Mouse (Mus musculus): ENCODE results near the gene D1Pas1. TPM values are rescaled to one million over a fixed set of nuclear protein-coding genes. Genes with fewer than 3 reads are reported as not detected.

Gene D1Pas1
- polyA plus RNA-seq, 1 experiment = 0.01 TPM

DNA sequence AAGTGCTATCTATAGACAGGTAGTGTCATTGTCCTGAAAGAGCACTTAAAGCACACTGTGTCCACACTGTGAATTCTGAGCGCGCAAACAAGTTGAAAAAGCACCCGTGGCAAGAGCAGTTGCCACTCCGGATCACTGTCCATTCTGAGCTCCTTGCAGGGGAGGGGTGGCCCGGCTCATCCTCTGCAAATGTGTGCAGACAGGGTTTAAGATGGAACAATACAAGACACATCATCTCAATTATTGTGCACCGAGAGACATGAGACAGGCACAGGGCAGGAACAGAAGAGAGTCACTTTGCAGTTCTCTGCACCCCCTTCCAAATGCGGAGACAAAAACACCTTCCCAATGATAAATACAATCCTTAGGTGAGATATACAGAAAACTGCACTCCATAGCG is 19.3 kb downstream of the D1Pas1 start:
- DNase-seq (ENCODE audit: low spot score) = no peak

DNA sequence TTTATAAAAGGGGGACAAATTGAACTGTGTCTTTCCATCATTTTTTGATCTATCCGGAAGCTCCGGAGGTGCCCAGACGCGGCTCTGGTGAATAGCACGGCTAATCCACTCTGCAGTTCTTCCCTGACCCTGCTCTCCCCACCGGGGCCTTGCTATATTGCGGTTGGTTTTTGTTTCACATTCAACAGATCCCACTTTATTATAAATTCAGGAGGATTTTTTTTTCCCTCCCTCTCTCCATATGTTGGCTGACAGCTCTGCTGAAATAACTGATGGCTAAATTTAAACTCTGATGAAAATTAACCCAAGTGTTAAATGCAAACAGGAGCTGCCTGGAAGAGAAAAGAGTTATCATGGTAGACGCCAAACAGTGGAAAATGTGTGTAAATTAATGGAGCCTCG is 21.1 kb downstream of the D1Pas1 start:
- no peak for DNase-seq (ENCODE audit: low spot score)

DNA sequence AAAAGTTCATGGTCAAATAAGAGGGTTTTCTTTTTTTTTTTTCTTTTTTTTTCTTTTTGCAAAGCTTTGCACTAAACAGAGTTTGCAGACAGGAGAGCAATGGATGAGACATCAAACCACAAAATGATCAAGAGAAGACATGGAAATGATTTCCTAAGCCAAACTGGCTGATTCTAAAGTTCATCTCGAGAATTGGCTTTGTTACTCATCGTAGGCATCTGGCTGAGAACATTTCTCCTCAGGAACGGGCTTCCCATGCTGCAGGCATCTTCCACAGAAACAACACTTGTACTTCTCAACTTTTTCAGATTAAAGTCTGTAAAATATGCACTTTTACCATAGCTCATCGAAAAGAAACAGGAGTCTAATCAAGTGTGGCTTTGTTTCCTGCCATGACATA is 21.6 kb downstream of the D1Pas1 start:
- no peak for DNase-seq (ENCODE audit: low spot score)

DNA sequence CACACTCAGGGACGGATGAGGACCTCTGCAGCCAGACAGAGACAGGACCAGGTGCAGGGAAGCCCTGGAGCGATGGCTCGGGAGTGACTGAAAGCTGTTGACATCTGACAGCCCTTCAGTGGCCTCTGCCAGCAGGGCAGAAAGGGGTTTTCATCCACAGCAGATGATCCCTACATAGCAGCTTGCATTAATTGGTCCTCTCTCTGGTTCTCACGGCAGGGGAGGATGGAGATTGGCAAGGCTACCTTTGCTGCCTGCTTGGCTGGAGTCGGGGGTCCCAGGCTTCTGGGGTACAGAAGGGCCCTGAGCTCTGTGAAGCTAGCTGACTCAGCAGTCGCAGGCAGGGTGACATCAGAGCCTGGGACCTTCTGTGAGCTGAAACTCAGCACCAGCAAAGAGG is 24.3 kb downstream of the D1Pas1 start:
- DNase-seq (ENCODE audit: low spot score) = no peak

DNA sequence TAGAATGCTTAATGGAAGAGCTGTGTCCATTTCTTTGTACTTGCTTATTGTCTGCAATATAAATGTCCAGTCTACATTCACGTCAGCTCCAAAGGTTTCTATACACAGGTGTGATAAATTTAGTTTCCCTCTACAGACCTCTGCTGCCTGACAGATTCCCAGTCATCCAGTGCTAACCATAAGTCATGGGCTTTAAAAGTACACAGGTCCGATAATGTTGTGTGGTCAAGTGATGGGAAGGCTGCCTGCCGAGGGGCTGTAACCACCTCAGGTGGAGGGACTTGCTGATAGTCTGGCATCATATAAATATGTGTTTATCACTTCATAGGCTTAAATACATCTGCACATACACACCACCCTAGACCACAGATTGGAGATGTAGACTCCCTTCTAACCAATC is 24.9 kb downstream of the D1Pas1 start:
- no peak for DNase-seq (ENCODE audit: low spot score)

DNA sequence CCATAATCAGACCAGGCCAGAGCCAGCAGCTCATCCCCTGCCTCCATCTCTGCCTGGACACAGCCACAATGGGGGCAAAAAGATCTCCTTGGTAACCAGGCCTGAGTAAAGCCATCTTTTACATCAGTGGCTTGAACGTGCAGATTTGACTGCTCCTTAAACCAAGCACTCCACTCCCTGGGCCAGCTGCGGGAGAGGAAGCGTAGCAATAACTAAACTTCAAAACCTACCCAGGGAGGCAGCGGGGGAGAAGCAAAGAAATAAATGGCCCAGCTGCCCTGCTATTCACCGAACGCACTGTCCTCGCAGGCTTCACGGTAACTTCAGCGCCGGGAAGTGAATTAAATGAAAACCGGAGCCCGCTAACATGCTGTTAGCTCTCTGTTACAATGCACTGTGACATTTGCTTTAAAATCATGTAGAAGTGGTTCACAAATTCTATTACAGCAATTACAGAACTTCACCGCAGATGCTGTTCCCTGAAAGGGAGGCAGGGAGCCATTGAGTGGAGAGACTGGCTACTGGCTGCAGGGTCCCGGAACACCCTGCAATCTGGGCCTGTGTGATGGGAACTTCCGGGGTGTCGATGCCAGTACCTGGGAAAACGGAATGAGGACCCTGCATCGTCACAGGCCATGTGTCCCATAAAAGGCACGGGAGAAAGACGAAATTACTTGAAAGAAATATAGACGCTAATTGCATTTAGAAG is 30.5 kb downstream of the D1Pas1 start:
- DNase-seq (ENCODE audit: low spot score) = no peak

DNA sequence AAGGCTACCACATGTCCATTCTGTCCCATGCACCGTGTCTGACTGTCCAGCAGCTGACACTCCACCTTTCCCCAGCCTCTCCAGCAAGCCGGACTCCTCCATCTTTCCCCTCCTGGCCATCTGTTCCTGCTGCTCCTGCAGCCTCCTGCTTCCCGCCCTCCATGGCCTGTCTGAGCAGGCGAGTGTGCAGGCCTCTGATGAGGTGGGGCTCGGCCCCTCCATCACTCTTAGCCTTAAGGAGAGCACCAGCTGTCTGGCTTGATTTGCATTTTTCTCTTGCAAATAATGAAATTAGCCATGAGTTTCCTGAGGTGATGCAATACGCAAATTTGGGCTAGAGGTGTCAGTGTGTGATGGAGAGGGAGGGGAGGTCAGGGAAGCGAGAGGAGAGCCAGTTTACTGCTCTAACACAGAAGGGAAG is 36.2 kb downstream of the D1Pas1 start:
- no peak for DNase-seq (ENCODE audit: low spot score)

DNA sequence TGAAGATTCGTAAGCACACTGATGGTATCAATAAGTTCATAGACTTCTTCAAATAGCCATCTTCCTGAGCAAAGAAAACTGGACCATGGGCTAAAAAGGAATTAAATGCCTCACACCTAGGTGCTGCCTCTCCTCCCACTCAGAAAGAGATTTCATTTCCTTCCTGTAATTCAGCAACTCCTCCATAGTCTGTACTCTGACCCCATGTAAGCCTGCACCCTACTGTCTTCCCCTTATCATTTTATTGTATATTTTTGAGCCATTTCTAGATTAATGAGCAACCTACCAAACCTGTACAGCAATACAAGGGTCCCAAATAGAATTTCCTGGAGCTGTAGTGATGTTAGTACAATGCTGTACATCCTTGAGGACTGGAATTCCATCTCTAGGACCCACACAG is 37.1 kb downstream of the D1Pas1 start:
- no peak for DNase-seq (ENCODE audit: low spot score)

DNA sequence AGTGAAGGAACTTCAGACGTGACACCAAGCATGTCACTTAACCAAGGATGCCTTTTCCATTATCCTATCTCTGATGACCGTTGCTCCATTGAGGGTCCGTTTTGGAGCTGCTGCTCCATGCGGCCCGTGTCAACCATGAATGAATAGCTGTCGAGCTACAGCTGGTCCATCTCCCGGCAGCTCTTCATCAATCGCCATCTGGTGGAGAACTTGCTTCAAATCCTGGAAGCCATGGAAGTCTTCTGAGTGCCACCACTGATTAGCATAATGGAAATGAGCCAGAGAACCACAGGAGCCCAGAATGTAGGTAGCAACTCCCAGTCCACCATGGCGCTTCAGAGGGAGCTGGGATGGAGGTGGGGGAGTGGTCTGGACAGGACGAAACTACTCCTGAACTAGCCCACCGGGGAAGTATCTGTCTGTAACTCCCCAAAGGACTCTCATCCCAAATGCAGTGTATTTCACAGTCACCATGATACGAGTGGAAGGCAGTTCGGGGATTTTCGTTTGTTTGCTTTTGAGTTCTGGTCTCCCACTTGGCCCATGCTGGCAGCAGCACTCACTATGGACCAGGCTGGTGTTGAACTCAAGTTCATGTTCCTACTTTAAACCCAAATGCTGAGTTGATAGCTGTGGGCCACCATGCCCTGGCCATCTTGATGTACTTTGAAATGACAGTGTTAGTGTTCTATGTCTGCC is 39.2 kb downstream of the D1Pas1 start:
- no peak for DNase-seq (ENCODE audit: low spot score)

DNA sequence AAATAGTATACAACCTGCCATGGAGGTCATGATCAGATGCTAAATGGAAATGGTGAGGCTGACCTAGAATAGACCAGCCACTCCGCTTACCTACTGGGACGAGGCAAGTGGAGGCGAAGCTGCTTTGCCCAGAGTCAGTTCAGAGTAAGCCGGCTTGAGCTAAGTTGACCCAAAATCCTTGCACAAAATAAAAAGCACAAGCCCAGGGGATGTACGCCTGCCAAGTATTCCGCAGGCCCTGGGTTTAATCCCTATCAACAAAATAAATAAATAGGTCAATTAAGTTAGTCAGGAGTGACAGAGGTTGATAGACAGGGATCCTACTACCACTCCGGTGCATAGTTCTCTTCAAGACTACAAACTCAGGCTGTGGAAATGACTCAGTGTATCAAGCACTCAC is 41.0 kb downstream of the D1Pas1 start:
- DNase-seq (ENCODE audit: low spot score) = no peak

DNA sequence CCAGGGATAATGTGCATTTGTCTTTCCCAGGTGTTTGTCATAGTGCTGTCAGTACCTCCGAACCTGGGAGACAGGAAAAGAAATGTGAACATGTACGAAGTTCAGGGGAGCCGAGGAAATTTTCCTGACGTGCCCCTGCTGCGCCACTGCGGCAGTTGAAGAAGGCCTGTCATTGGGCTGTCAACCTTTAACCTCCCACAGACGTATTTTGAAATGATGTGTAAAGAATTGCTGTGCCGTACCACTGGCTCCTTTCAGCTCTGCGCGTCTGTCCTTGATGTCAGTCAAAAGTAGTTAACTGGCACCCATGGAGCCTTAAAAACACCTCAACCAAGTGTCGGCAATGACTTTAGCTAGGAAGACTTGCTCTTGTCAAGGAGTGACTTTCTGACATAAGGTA is 42.9 kb downstream of the D1Pas1 start:
- no peak for DNase-seq (ENCODE audit: low spot score)

DNA sequence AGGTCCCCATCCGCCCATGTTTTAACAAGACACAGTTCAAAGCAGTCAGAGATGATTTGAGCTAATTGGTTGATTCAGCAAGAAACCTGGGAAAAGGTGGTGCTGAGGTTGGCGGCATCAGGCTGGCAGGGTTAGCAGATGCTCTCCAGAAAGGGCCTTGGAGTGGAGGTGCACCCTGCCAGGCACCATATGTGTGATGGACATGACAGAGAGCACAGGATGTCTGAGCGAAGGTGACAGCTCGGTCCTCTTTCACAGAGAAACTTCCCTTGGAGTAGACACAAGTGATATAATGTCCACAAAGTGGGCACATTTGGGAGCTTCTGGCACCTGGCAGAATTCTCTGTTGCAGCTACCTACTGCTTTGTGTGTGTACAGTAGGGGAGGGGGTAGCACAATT is 44.4 kb downstream of the D1Pas1 start:
- DNase-seq (ENCODE audit: low spot score) = no peak

DNA sequence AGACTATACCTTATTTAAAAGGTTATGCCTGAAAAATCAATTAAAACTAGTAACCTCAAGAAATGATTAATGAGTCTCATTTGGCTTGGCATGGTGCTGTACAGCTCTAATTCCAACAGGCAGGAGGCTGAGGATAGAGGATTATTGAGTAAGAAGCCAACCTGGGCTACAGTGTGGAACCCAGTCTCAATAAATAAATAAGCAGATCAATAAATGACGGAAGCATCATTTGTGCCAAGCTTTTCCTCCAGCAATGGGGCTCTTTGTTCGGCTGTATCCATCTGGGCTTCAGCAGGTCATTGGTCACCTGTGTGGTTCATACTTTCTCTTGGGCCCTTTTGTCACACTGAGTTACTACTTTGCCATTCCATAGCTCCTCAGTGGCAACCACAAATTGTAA is 46.9 kb downstream of the D1Pas1 start:
- DNase-seq (ENCODE audit: low spot score) = no peak

DNA sequence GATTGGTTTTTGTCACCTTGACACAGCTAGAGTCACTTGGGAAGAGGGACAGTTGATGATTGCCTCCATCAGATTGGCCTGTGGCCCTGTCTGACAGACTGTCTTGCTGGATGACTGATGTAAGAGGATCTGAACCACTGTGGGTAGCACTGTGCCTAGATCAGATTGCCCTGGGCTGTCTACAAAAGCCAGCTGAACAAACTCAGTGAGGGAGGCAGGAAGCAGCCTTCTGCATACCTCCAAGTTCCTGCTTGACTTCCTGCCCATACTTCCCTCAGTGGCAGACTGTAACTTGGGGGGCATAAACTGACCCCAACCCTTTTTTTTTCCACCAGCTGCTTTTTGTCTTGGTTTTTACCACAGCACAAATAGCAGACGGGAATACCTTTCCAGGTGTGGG is 48.5 kb downstream of the D1Pas1 start:
- no peak for DNase-seq (ENCODE audit: low spot score)

DNA sequence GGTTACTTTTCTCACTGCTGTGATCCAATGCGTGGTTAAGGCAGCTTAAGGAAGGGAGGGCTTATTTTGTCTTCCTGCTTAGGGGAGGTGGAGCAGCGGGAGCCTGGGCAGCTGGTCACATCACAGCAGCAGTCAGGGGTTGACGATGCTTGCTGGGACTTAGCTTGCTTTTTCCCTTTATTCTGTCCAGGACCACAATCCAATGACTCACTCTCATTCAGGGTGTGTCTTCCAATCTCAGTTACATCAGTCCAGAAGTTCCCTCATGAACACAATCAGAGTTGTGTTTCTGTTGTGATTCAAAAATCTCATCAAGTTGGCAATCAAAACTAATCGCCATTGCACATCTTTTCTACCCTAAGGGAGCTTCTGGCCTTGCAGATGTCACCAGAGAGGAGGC is 48.9 kb downstream of the D1Pas1 start:
- DNase-seq (ENCODE audit: low spot score) = no peak

DNA sequence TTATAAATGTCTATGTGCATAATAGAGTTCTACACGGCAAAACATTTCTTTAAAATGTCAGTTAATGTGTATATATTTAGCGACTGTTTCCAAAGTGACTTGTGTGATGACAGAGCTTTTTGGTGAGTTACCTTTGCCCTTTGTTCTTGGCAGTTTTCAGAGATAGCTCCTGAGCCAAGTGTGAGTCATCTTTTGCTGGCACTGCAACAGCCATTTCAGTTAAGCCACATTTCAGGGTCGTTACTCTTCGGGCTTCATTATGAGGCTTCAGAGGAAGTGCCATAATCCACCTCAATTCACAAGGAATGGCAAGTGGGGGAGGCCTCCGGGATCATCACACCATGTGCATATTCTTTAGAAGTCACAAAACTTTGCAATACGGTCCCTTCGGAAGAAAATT is 52.8 kb downstream of the D1Pas1 start:
- no peak for DNase-seq (ENCODE audit: low spot score)

Other genes starting within 250 kb of the D1Pas1 start
- 17.1 and 17.9 TPM in 2 replicates for gene Rrp15, start 218.1 kb upstream of the D1Pas1 start, polyA plus RNA-seq (2012; rRNA removed)
- gene Spata17, start 248.0 kb downstream of the D1Pas1 start, polyA plus RNA-seq (2012; rRNA removed) = 0.18 TPM in 1 of 2 replicates, not detected in the other
- 12.6 and 14.3 TPM in 2 replicates for gene Gpatch2, start 248.1 kb downstream of the D1Pas1 start, polyA plus RNA-seq (2012; rRNA removed)